Mouse (Mus musculus) forebrain, embryonic 15.5 days (tissue): ENCODE data around the gene Capn7. TPM values are rescaled to one million over a fixed set of nuclear protein-coding genes. Genes with fewer than 3 reads are reported as not detected.

Experiments used
- ATAC-seq: fragments of 200-750 bp; cut with Nextera tagmentation; replicated peaks from 2 replicates; pipeline ENCODE4 v1.8.0; 2017; ENCODE audit warnings: mild to moderate bottlenecking, moderate TSS enrichment, moderate library complexity
- H3K27ac ChIP-seq: fragments of 300-500 bp; sonication (generic); replicated peaks from 2 replicates; pipeline ENCODE4 v1.5.1; 2015; ENCODE audit warnings: mild to moderate bottlenecking, inconsistent platforms
- H3K27me3 ChIP-seq: fragments of 300-500 bp; sonication (generic); 2 replicates; pipeline ENCODE4 v1.6.1; 2015; ENCODE audit warnings: inconsistent platforms
- H3K36me3 ChIP-seq: fragments of 300-500 bp; sonication (generic); 2 replicates; pipeline ENCODE4 v1.6.1; 2015; ENCODE audit warnings: mild to moderate bottlenecking, inconsistent platforms
- H3K4me1 ChIP-seq: fragments of 300-500 bp; sonication (generic); 2 replicates; pipeline ENCODE4 v1.6.1; 2015; ENCODE audit warnings: inconsistent platforms
- H3K4me2 ChIP-seq: fragments of 300-500 bp; sonication (generic); replicated peaks from 2 replicates; pipeline ENCODE4 v1.6.1; 2015; ENCODE audit warnings: mild to moderate bottlenecking, inconsistent platforms
- H3K4me3 ChIP-seq: fragments of 300-500 bp; sonication (generic); 2 replicates; pipeline ENCODE4 v1.5.1; 2015; ENCODE audit warnings: mild to moderate bottlenecking, inconsistent platforms
- H3K9ac ChIP-seq: fragments of 300-500 bp; sonication (generic); replicated peaks from 2 replicates; pipeline ENCODE4 v1.6.1; 2015; ENCODE audit warnings: mild to moderate bottlenecking, inconsistent platforms
- H3K9me3 ChIP-seq: fragments of 300-500 bp; sonication (generic); 2 replicates; pipeline ENCODE4 v1.6.1; 2016; ENCODE audit warnings: inconsistent platforms
- WGBS: fragments of 180-500 bp; shearing (Covaris S2); methylation state at CpG from one replicate; pipeline ENCODE4 v1.1.7; 2015; ENCODE audit warnings: mixed read lengths; 5-methylcytosine and 5-hydroxymethylcytosine counted together
- polyA plus RNA-seq: library from polyadenylated mRNA; unstranded; fragments of >200 nt; fragmentation: Nextera tagmentation; extraction: Ambion mirVana; gene quantifications from 2 replicates; pipeline ENCODE4 v1.2.1, GENCODE M21; 2015

Gene Capn7
- polyA plus RNA-seq, 1 experiment from 2014 or later = 66.1 TPM

GRCm38 (mm10) chr14:31399271-31399670 lies 62.8 kb downstream of the Capn7 start:
- H3K4me2 ChIP-seq = no peak overlapping the region
- no peak overlapping the region for H3K4me3 ChIP-seq
- H3K27ac ChIP-seq = no peak overlapping the region
- H3K4me1 ChIP-seq = no peaks in the 10 kb centered on the region
- ATAC-seq = no peak
- no peaks in the 10 kb centered on the region for H3K27me3 ChIP-seq
- peaks cover 4% of the 10 kb centered on the region for H3K36me3 ChIP-seq
- no peaks in the 10 kb centered on the region for H3K9me3 ChIP-seq
- no peak overlapping the region for H3K9ac ChIP-seq
- WGBS = 76% methylated on average over 3 of the region's 3 CpGs

DNA sequence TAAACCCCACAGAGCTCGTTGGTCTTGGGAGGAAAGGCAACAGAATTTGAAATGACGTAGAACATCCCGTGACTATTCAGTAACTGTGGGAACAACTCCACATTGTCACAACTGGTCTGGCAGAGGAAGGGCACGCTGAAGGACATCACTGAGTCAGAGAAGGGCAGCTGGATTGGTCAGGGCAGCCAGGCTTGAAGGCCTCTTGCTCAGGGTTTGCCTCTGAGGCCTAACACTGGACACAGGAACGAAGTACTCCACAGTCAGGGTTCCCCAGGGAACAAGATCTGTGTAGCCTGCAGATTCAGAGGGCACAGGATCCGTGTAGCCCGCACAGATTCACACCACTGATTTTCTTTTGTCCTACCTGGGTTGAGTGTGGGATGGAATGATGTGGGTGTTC lies 63.8 kb downstream of the Capn7 start:
- no peaks in the 10 kb centered on the region for H3K9me3 ChIP-seq
- H3K9ac ChIP-seq = no peak overlapping the region
- 88% methylated on average over 7 of the region's 7 CpGs for WGBS
- no peak overlapping the region for H3K27ac ChIP-seq
- no peak for ATAC-seq
- H3K36me3 ChIP-seq = peaks cover 4% of the 10 kb centered on the region
- no peaks in the 10 kb centered on the region for H3K4me1 ChIP-seq
- no peak overlapping the region for H3K4me3 ChIP-seq
- no peak overlapping the region for H3K4me2 ChIP-seq
- no peaks in the 10 kb centered on the region for H3K27me3 ChIP-seq

- Histone ChIP-seq H3K4me2 (no peak overlapping the region), H3K27ac (no peak overlapping the region), H3K4me3 (no peak overlapping the region), H3K27me3 (no peaks in the 10 kb centered on the region), H3K9ac (no peak overlapping the region), H3K4me1 (no peaks in the 10 kb centered on the region), H3K9me3 (no peaks in the 10 kb centered on the region), H3K36me3 (peaks cover 6% of the 10 kb centered on the region)
- ATAC-seq = no peak
- 91% methylated on average over 11 of the region's 11 CpGs for WGBS
These were observed 64.5 kb downstream of the Capn7 start for GRCm38 (mm10) chr14:31400896-31401295.

- Histone ChIP-seq H3K4me1 (no peaks in the 10 kb centered on the region), H3K4me3 (no peak overlapping the region), H3K9me3 (no peaks in the 10 kb centered on the region), H3K9ac (no peak overlapping the region), H3K27me3 (no peaks in the 10 kb centered on the region), H3K4me2 (no peak overlapping the region), H3K27ac (no peak overlapping the region), H3K36me3 (peaks cover 10% of the 10 kb centered on the region)
- no peak for ATAC-seq
- WGBS = 86% methylated on average over 6 of the region's 6 CpGs
These were observed 65.5 kb downstream of the Capn7 start for GRCm38 (mm10) chr14:31401918-31402427.

- 77% methylated on average over 5 of the region's 5 CpGs for WGBS
- ATAC-seq = no peak
These were observed 66.3 kb downstream of the Capn7 start for GRCm38 (mm10) chr14:31402693-31403092.

GRCm38 (mm10) chr14:31403556-31403955 lies 67.1 kb downstream of the Capn7 start:
- ATAC-seq = no peak
- no peak overlapping the region for H3K4me3 ChIP-seq
- no peaks in the 10 kb centered on the region for H3K4me1 ChIP-seq
- no peak overlapping the region for H3K9ac ChIP-seq
- H3K9me3 ChIP-seq = no peaks in the 10 kb centered on the region
- 81% methylated on average over 9 of the region's 9 CpGs for WGBS
- H3K27me3 ChIP-seq = no peaks in the 10 kb centered on the region
- no peak overlapping the region for H3K27ac ChIP-seq
- peaks cover 12% of the 10 kb centered on the region for H3K36me3 ChIP-seq
- H3K4me2 ChIP-seq = no peak overlapping the region

More at GRCm38 (mm10) chr14:31402693-31403092, 66.3 kb downstream of the Capn7 start:
- Histone ChIP-seq H3K4me2 (no peak overlapping the region), H3K27me3 (no peaks in the 10 kb centered on the region), H3K9ac (no peak overlapping the region), H3K27ac (no peak overlapping the region), H3K36me3 (peaks cover 12% of the 10 kb centered on the region), H3K4me1 (no peaks in the 10 kb centered on the region), H3K4me3 (no peak overlapping the region), H3K9me3 (no peaks in the 10 kb centered on the region)

- no peaks in the 10 kb centered on the region for H3K9me3 ChIP-seq
- H3K4me1 ChIP-seq = no peaks in the 10 kb centered on the region
- no peak overlapping the region for H3K27ac ChIP-seq
- ATAC-seq = no peak
- 88% methylated on average over 8 of the region's 8 CpGs for WGBS
- H3K27me3 ChIP-seq = no peaks in the 10 kb centered on the region
- peaks cover 12% of the 10 kb centered on the region for H3K36me3 ChIP-seq
- no peak overlapping the region for H3K4me3 ChIP-seq
- no peak overlapping the region for H3K9ac ChIP-seq
- no peak overlapping the region for H3K4me2 ChIP-seq
These were observed 67.6 kb downstream of the Capn7 start for GRCm38 (mm10) chr14:31403995-31404394.

GRCm38 (mm10) chr14:31404663-31405062 lies 68.2 kb downstream of the Capn7 start:
- ATAC-seq = no peak
- no peaks in the 10 kb centered on the region for H3K9me3 ChIP-seq
- H3K36me3 ChIP-seq = peaks cover 12% of the 10 kb centered on the region
- H3K4me1 ChIP-seq = no peaks in the 10 kb centered on the region
- 94% methylated on average over 4 of the region's 4 CpGs for WGBS
- no peak overlapping the region for H3K4me2 ChIP-seq
- H3K9ac ChIP-seq = no peak overlapping the region
- H3K27me3 ChIP-seq = no peaks in the 10 kb centered on the region
- no peak overlapping the region for H3K4me3 ChIP-seq
- no peak overlapping the region for H3K27ac ChIP-seq

- Histone ChIP-seq H3K4me2 (no peak overlapping the region), H3K4me1 (no peaks in the 10 kb centered on the region), H3K4me3 (no peak overlapping the region), H3K27ac (no peak overlapping the region), H3K9me3 (no peaks in the 10 kb centered on the region), H3K9ac (no peak overlapping the region), H3K36me3 (peaks cover 16% of the 10 kb centered on the region), H3K27me3 (no peaks in the 10 kb centered on the region)
- WGBS = 85% methylated on average over 6 of the region's 6 CpGs
- ATAC-seq = no peak
These were observed 69.2 kb downstream of the Capn7 start for GRCm38 (mm10) chr14:31405652-31406051.

DNA sequence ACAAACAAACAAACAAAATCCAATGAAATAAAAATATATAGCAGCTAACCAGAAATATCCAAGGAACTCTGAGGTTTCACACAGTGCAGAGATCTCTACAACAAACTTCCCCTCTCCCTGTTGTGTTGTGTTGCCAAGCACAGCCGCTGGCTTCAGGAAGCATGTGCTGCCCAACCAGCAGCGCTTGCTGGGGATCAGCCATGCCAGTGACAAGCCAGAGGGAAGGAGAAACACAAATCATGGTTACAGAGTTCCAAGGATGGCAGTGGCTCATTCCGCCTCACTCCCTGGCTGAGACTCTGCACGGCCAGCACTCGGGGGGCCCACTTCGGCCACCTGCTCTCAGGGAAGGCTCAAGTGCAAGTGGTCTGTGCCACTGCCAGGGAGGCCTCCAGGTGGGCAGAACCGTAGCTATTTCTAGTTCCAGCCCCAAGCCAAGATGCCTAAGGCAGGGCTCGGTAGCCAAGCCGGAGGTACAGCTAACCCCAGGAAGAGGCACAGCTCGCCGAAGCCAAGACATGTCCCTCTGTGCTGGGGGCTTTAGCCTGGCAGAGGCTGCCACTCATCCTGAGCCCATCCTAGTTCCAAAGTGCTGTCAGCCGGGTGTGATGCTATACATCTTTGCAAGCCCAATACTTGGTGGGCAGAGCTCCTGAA lies 69.8 kb downstream of the Capn7 start:
- Histone ChIP-seq H3K9me3 (no peaks in the 10 kb centered on the region), H3K36me3 (peaks cover 20% of the 10 kb centered on the region), H3K4me2 (no peak overlapping the region), H3K9ac (no peak overlapping the region), H3K27me3 (no peaks in the 10 kb centered on the region), H3K27ac (no peak overlapping the region), H3K4me1 (no peaks in the 10 kb centered on the region), H3K4me3 (no peak overlapping the region)
- 84% methylated on average over 12 of the region's 12 CpGs for WGBS
- ATAC-seq = no peak

GRCm38 (mm10) chr14:31407208-31407607 lies 70.8 kb downstream of the Capn7 start:
- Histone ChIP-seq H3K36me3 (peaks cover 22% of the 10 kb centered on the region), H3K4me2 (no peak overlapping the region), H3K4me1 (no peaks in the 10 kb centered on the region), H3K4me3 (no peak overlapping the region), H3K9me3 (no peaks in the 10 kb centered on the region), H3K27me3 (no peaks in the 10 kb centered on the region), H3K9ac (no peak overlapping the region), H3K27ac (no peak overlapping the region)
- ATAC-seq = no peak
- 91% methylated on average over 15 of the region's 15 CpGs for WGBS

GRCm38 (mm10) chr14:31407911-31408604 lies 71.6 kb downstream of the Capn7 start:
- Histone ChIP-seq H3K27me3 (no peaks in the 10 kb centered on the region), H3K4me1 (no peaks in the 10 kb centered on the region), H3K9ac (no peak overlapping the region), H3K27ac (no peak overlapping the region), H3K36me3 (peaks cover 22% of the 10 kb centered on the region), H3K4me3 (no peak overlapping the region), H3K9me3 (no peaks in the 10 kb centered on the region), H3K4me2 (no peak overlapping the region)
- no peak for ATAC-seq
- WGBS = 87% methylated on average over 6 of the region's 6 CpGs
